Mouse (Mus musculus) erythroblast, adult 5-6 weeks (primary cell): ENCODE data around the gene Gdap1l1. TPM values are rescaled to one million over a fixed set of nuclear protein-coding genes. Genes with fewer than 3 reads are reported as not detected.

ENCODE experiments used
- ATAC-seq: replicated peaks from 2 replicates; pipeline ENCODE4 v1.8.0; 2016; ENCODE audit warnings: moderate number of reproducible peaks, mild to moderate bottlenecking, moderate TSS enrichment, inconsistent platforms; ENCODE audit not compliant: poor library complexity, low FRiP score, severe bottlenecking
- total RNA-seq, 2 experiments: library from RNA; stranded (forward) in 1 of 2; stranded (reverse) in 1 of 2; fragments of 150-400 nt in 1 of 2; fragments of 200-764, 138-1000 nt in 1 of 2; gene quantifications; 2 replicates each; pipeline versions ENCODE4 v1.2.3 to v1.2.4; 2015 to 2017; ENCODE audit warnings: low replicate concordance in 2 of 2

Gdap1l1 gene
- total RNA-seq, 2 experiments from 2014 or later = not detected

- ATAC-seq = no peak
Measured at GRCm38 (mm10) chr2:163420366-163420886, 17.9 kb upstream of the Gdap1l1 start.

GRCm38 (mm10) chr2:163422895-163423660 lies 15.2 kb upstream of the Gdap1l1 start:
- ATAC-seq = no peak

GRCm38 (mm10) chr2:163424597-163424996 lies 13.7 kb upstream of the Gdap1l1 start, which contains the start of gene Oser1:
Gene Oser1 (minus strand): TSS chr2:163424697.
- ATAC-seq = no peak

GRCm38 (mm10) chr2:163428346-163429011 lies 9.8 kb upstream of the Gdap1l1 start:
- ATAC-seq = no peak

GRCm38 (mm10) chr2:163431289-163431688 lies 7.0 kb upstream of the Gdap1l1 start:
- no peak for ATAC-seq

- no peak; the same call in 1 of the 2 replicates for ATAC-seq
Measured at GRCm38 (mm10) chr2:163433971-163434370, 4.3 kb upstream of the Gdap1l1 start.

GRCm38 (mm10) chr2:163437800-163438199 lies 476 bp upstream of the Gdap1l1 start:
- no peak for ATAC-seq

- 0 out of 2 replicates have a peak, but pooled peaks have one; percentile 37 for ATAC-seq
Measured at GRCm38 (mm10) chr2:163438619-163439451, 559 bp downstream of the Gdap1l1 start.

GRCm38 (mm10) chr2:163439488-163439887 lies 1.2 kb downstream of the Gdap1l1 start:
- ATAC-seq = no peak

GRCm38 (mm10) chr2:163443543-163443942 lies 5.3 kb downstream of the Gdap1l1 start:
- no peak for ATAC-seq

- no peak for ATAC-seq
Measured at GRCm38 (mm10) chr2:163444017-163444416, 5.7 kb downstream of the Gdap1l1 start.

- no peak for ATAC-seq
Measured at GRCm38 (mm10) chr2:163447375-163447774, 9.1 kb downstream of the Gdap1l1 start.

GRCm38 (mm10) chr2:163449276-163449675 lies 11.0 kb downstream of the Gdap1l1 start:
- no peak for ATAC-seq

- no peak for ATAC-seq
Measured at GRCm38 (mm10) chr2:163450668-163451295, 12.5 kb downstream of the Gdap1l1 start.

GRCm38 (mm10) chr2:163452738-163453137 lies 14.5 kb downstream of the Gdap1l1 start:
- ATAC-seq = no peak

GRCm38 (mm10) chr2:163453378-163453777 lies 15.1 kb downstream of the Gdap1l1 start:
- no peak for ATAC-seq

- no peak for ATAC-seq
Measured at GRCm38 (mm10) chr2:163458539-163459265, 20.4 kb downstream of the Gdap1l1 start.

- no peak for ATAC-seq
Measured at GRCm38 (mm10) chr2:163459380-163459779, 21.1 kb downstream of the Gdap1l1 start.

GRCm38 (mm10) chr2:163460622-163461021 lies 22.3 kb downstream of the Gdap1l1 start:
- ATAC-seq = no peak
